Mouse (Mus musculus): ENCODE measurements at regions not wholly inside any gene's neighbourhood (a gene's known extent, or its start where the extent isn't known, plus 50 kb on each side); places are given as distances from the start of the nearest gene placed in this dataset.

DNA sequence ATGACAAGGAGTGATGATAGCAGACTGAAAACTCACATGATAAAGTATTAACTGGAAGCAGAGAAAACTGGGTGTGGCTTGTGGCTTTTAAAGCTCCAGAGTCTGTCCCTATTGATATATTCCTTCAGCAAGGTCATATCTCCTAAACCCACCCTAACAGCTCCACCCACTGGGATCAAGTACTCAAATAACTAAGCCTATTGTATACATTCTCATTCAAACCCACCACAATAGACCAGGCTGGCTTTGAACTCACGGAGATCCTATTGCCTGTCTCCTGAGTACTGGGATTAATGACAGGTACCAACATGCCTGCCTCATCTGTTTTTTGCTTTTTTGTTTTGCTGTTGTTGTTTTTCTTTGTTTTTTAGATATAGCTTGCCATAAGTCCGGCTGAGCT, 484.3 kb upstream of the Zfp462 start:
- no peak for DNase-seq

DNA sequence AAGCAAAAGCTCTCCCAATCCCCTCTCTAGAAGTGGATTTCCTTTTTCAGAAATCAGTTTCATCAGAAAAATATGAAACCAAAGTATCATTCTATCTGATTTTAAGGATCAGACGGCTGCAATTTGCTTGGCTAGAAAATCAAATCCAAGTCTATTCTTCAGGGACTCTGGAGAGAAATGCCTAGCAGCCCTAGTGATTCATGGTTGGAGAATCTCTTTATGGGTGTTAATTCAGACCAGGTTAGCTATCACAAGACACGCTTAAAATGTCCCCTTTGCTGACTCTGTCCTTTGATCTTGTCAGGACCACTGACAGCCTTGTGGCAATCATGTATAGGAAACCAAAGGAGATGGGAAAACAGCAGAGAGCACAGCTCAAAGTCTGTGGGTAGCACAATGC, 475.7 kb upstream of the Zfp462 start:
- no peak for DNase-seq

DNA sequence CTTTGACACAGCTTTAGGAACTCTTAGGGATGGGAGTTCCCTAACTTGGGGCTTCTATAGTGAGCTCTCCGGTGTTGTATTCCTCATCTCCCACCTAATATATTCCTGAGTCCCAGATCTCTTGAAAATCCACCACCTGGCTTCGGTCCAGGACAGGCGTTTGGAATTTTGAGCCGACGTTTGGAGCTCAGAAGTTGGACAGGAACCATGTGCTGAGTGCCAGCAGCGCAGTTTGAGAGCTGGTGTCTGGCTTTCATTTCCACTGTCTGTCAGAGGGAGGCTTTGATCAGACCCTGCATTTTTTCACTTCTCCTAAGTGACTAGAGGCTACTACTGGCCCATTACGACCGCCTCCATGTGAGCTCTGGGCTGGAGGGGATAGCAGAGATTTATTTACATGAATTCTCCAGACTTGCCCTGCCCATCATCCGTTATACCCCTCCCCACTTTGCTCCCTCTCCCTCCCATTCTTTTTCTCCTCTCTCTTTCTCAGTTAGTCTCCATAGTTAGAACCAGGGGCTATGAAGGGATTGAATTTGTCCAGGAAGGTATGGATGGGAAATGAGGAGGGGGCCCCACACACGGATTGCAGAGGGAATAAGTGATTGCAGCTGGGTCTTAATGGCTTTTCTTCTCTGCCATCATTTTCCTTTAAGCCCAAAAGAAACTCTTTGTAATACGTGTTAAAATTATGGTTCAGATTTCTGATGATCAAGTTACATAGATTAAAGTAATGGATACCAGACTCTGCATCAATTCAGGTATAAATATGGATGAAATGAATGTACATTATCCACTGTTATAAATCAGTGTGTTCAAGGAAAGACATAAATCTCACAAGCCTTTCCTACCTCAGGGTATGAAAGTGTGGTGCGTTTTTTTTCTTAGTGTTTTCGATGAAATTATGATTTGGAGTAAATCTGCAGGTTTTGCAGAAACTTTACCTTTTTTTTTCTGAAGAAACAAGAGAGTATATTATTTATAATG, 474.5 kb upstream of the Zfp462 start:
- peak; percentile 89 for DNase-seq

DNA sequence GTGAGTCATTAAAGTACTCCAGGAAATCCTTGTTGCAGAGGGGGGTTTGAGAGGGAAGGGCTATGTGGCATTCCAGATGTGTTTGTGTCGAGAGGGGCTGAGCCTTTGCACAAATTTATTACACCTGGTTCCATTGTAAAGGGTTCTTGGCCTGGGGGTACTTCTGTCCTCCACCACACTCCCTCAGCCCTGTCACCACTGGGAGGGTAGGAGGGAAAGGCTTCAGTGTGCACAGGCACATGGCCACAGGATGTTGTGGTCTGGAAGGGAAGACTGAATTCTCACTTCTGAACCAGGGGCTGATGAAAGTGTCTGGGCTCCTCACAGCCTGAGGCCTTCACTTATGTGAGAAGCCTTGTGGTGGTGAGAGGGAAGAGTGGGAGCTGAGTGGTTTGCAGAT, 473.8 kb upstream of the Zfp462 start:
- DNase-seq: no peak

DNA sequence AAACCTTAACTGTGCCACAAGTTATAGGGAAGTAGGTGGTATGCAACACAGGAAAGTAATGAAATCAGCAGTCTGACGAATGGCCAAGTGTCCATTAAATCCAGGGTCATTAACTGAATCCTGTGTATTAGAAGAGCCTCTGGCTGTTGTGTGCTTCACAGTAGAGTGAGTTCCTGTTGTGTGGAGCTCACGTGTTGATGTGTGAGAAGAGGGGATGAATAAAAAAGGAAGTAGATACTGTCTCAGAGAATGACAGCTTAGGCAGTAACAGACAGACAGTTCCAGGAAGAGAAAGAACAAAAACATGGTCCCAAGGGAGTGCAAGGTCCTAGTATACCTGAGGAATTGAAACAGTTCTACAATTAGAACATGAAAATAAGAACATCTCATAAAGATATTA, 463.1 kb upstream of the Zfp462 start:
- no peak for DNase-seq

DNA sequence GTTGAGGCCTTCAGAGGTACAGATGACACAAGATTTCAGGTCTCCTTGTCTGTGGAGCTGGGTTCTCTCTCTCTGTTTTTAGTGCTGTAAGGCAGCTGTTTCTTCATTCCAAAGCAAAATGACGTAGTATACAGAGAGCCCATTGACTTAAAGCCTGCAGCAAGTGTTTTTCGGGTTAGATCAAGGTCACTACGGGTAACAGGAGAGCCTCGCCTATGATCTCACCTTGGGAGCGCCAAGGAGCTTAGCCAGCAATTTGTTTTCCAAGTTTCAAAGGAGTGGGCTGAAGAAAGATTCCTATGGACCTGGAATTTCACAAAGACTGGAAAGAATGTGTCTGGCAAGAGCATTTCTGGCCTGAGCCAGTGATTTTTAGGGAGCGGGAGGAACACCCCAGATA, 451.8 kb upstream of the Zfp462 start:
- no peak for DNase-seq

DNA sequence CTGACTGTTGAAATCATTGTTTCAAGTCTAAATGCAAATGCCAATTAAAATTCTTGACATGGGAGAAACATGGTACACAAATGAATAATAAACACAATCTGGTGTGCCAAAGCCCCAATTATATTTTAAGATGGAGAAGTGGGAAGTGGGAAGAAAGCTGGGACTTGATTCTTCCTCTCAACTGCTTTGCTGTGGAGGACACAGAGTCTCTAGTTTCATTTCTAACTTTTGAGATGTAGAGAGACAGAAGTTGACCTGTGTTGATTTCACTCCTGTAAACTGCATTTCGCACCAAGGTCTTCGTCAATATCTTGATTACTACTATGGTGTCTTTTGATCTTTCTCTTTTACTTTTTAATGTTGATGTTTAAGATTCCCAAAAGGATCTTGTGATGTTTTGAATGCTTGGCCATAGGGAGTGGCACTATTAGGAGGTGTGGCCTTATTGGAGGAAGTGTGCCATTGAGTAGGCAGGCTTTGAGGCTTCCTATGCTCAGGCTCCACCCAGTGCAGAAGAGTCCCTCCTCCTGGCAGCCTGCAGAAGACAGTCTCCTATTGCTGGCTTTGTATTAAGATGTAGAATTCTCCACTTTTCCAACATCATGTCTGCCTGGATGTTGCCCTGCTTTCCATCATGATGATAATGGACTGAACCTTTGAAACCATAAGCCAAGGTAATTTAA, 447.4 kb upstream of the Zfp462 start:
- no peak for DNase-seq

DNA sequence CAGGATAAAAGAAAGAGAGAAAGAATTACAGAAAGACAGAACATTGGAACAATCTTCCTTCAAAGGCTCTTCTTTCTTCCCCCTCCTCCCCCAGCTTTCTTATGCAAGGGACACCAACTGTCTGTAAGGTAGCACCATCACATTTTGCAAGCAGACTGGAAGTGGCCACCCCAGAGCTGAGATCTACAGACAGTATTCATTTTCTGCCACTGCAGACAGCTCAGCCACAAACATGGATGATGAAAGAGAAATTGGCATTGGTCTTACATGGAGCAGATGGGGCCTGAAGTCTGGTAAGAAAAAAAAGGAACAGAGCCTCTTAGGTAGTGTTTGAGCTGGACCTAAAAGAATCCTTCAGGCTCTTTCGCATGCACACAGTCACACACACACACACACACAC, 428.9 kb upstream of the Zfp462 start:
- peak; percentile 49 for DNase-seq

DNA sequence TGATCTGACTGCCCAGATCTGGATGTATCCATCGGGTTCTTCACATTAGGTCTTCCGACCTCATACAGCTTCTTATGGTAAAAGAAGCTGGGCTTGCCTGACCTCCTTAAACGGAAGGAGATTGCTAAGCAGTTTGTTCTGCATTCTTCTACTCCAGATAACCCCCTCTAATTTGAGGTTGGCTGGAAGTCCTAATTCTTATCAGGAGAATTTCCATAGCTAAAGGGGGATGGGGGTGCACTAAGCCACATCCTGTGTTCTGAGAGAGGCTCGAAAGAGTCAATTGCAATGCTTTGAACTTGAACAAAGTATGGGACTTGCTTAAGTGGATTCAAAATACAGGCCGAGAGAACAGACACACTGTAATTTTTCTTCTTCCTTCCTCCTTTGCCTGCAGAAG, 421.6 kb upstream of the Zfp462 start:
- DNase-seq: no peak

DNA sequence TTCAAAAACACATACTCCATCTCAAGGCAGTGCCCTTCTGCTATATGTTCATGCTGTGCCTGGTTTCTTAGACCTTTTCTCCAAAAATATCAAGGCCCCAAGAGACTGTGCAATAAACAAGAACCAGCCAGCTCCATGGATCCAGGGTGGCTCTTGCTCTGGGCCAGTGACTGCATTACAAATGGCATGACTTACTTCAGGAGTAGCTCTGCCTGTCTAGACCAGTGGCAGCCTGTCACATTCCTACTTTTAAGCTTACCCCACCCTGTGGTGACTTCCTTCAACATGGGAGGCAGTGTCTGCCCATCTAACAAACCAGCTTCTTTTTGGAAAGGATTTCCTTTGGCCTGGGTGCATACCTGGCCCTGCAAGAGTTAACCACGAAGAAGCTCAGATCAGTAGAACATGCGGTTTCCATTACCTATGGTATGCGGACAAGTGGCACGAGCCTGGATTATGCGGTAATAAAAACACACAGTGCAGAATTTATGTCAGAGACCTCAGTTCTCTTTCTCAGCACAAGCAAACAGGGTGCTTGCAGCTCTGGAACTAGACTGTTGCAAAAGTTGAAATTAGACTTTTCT, 418.8 kb upstream of the Zfp462 start:
- no peak for DNase-seq

DNA sequence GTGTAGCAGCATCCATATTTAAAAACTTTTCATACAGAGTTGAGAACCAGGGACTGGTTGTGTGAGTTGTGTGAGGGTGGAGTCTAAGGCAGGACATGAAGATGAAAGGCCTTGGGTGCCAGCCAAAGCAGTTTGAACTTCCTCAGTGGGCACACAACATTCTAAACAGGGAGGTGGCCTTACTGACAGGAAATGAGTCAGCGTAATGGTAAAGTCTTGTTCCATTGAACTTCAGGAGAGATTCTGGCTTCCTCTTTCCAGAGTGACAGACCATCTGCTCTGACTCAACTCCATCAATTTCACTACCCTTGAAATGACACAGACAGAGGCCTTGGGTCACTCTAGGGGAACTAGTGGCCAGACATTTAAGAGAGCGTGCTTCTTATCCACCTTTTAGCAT, 417.2 kb upstream of the Zfp462 start:
- DNase-seq: peak; percentile 97

DNA sequence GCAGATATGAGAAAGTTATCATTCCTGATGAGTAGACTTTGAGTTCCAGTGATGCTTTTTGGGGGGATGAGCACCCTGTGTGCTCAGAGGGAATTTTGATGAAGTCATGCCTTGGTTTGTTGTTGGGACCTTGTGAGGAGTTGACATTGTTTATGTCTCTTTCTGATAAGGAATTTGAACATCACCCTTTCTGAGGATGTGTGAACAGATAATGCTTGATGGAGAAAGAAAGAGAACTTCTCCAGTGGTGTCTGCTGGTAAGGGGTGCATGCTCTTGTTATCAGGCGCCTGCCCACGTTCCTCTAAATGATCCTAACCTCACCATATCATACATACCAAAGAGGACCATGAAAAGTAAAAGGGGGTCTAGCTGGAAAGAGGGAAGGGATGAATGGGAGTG, 413.1 kb upstream of the Zfp462 start:
- no peak for DNase-seq

DNA sequence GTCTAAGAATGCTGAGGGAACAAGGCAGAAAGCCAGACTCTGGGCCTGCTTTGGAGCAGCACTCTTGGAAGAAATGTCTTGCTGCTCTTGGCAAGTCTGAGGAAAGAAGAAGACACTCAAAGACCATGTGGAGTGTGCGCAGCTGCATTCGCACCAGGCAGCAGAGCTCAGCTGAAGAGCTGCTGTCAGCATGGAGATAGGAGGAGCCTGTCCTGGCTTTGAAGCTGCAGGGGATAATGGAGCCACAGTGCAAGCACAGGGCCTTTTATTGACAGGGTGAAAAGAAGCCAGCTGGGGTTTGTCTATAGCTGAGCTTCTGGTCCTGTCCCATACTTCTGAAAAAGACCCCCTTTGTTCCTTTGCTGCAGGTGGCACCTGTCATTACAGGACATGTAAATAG, 411.0 kb upstream of the Zfp462 start:
- peak; percentile 82 for DNase-seq

DNA sequence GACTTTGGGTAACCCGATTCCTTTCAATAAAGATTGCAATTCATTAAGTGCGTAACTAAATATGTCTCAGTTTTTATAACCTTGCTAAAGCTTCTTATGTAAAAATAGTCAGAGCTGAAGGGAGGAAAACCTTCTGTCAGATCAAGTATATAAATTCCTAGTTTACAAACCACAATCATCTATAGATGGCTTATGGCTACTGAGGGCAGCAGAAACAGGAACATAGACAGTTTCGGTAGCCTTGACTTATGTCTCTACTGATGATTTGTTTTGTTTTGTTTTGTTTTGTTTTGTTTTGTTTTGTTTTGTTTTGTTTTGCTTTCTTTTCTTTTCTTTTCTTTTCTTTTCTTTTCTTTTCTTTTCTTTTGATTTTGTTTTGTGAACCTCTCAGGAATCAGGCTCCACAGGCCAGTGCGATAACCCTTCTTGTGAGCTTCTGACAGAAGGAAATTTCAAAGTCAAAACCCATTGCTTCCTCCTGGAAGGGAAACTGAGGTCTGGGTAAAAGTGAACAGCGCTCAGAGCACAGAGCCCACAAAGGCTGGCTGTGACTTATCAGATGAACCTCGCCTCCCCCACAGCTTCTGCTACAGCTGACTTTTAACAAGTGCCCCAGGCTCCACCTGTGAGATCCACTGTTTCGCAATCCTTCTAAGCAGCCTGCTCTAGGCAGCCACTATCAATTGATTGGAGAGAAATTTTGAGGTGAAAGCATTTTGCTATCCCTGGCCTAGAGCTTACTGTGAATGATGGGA, 391.8 kb upstream of the Zfp462 start:
- DNase-seq: no peak

DNA sequence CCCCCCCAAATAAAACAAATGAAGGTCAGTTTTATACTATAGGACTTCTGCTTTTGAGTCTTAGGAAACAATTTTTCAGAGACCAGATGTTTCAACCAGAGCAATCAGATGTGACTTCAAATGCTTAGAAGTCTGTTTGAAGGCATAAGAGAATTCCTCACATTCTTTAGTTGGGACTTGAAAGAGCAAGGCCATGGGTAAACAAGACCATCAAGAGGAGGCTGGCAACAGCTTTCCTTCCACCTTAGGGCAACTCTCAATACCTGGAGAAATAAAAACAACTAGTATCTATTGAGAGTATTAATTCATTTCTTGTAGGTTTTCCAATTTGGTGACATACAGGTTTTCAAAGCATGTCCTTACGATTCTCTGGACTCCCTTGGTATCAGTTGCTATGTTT, 381.8 kb upstream of the Zfp462 start:
- DNase-seq: no peak

DNA sequence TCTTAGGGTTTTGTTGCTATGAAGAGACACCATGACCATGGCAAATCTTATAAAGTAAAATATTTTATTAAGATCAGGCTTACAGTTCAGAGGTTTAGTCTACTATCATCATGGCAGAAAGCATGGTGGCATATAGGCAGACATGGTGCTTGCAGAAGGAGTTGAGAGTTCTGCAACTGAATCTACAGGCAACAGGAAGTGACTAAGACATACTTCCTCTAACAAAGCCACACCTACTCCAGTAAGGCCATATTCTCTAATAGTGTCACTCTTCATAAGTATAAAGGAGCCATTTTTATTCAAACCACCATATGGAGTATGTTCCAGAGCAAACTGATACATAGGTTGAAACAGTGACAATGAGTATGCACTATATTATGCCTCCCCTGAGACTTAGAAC, 371.7 kb upstream of the Zfp462 start:
- no peak for DNase-seq

DNA sequence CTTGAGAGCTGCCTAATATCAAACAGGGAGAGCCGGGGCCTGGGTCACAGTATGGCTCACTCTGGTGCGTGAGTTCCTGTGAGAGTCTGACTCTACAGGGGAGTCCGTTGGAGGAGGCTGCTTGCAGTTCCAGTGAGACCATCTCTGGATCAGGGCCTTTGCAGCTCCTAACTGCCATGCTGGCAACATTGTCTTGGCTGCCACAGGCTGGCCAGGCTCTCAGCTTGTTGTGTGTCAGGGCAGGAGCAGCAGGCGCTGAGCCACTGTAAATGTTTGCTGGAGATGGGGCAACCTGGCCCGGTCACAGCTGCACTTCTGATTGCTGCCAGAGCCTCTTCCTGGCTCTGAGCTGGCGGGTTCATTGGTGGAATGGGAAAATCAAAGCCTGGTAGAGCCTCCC, 357.7 kb upstream of the Zfp462 start:
- DNase-seq: peak; percentile 89

DNA sequence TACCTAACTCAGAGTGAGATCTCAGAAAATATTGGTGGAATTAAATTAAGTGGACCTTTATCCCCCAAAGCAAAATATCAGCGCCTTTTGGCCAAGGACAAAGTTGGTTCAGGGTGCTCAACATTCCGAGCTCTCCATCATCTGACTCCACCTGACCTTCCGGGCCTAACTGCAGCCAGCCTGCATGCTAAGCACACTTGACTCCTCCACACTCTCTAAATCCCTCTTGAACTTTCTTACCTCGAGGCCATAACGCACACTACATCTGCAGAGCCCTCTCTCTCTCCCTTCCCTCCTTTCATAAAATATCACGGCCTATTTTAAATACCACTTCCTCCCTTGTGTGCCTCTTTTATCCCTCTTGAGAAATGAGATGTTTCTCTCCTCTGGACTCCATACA, 356.1 kb upstream of the Zfp462 start:
- DNase-seq: no peak

DNA sequence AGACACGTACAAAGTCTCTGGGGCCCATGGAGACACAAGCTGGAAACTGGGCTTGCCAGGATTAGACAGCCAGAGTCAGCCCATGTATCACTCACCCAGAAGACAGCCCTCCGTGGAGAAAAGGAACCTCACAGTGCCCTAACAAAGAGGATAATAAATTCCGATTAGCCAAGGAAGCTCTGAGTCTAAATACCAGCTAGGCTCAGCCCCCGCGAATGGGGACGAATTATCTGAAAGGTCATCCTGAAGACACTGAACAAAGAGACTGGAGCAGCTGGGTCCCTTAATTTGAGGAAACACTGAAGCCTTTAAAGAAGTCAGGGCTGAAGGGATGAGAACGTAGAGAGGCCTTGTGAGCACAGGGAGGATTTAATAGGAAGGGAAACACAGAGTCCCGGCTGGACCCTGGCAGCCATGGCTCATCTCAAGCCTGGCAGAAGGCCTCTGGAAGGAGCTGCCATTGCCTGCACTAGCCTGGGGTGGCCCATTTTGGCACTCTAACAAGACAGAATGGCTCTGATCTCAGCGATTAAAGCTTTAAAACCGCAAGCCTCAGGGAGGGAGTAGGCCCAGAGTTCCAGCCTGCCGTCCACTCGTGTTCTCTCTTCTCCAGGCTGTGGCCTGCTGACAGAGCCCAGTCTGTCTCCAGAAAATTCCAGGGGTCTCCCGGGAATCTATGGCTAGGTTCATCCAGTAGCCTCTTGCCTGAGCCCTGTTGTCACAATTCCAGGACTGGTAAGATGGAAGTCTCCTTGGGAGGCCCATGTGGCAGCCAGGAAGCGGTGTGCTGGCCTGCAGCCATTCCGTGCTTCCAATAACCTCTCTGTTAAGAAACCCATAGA, 343.0 kb upstream of the Zfp462 start:
- DNase-seq: peak; percentile 89

DNA sequence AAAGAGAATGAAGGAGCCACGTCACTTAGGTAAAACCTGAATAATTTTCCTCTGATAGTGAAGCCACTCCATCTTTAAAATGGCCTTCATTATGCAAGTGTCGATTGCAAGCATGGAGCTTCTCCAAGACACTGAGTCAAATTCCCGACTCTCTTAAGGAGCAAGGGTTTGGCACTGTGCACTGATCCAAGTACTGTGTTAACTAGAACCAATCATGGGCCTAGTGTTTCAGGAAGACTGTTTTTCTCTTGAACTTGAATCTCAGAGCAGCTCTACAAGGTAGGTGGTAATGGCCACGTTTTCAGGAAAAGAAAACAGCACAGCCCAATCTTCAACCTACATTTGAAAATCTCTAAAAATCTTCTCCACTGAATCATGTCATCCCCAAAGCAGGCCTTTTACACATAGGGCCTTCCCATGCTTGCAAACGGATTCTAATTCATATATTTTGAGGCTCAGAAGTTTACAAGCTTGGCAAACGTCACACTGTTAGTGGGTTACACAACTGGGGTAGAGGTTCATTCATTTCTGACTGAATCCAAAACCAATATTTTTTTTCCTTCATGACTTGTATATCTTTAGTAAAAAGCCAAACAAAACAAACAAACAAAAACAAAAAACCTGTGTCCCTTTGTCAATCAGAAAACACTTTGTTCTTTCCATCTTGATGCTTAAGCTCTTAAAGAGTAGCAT, 342.2 kb upstream of the Zfp462 start:
- DNase-seq: no peak

DNA sequence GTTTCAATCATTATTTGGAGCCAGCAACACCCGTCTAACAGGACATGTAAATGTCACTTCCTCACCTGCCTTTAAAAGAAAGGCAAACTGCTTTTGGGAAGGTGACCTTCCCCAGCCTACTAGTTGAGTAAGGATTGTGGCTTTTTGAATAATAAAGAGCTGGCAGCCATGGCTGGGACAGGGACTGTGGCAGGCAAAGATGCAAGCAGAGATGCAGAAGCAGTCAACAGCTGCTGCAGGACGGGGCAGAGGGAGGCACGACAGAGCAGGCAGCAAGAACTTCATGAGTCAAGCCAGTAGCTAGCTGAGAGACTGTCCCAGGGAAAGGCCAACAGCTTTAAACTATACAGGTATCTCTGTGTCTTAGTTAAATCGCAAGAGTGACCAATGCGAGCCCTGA, 334.7 kb upstream of the Zfp462 start:
- DNase-seq: no peak

Measured in heart, adult 11 months (tissue).